Mouse (Mus musculus): ENCODE results near the gene Dqx1.

Gene Dqx1

GRCm38 (mm10) chr6:83057790-83058189, at the start of gene Dqx1:
Dqx1 (plus strand) TSS chr6:83057844.
- no peak for DNase-seq (ENCODE audit: extremely low spot score, low read depth, low spot score)

GRCm38 (mm10) chr6:83008659-83009058, 49.0 kb upstream of the Dqx1 start:
- no peak for DNase-seq (ENCODE audit: extremely low spot score, low read depth, low spot score)

- no peak for DNase-seq (ENCODE audit: extremely low spot score, low read depth, low spot score)
Observed at GRCm38 (mm10) chr6:83010010-83010409, 47.6 kb upstream of the Dqx1 start.

- no peak for DNase-seq (ENCODE audit: extremely low spot score, low read depth, low spot score)
Observed at GRCm38 (mm10) chr6:83011255-83011654, 46.4 kb upstream of the Dqx1 start.

GRCm38 (mm10) chr6:83011756-83012155, 45.9 kb upstream of the Dqx1 start:
- no peak for DNase-seq (ENCODE audit: extremely low spot score, low read depth, low spot score)

- DNase-seq (ENCODE audit: extremely low spot score, low read depth, low spot score): no peak
Observed at GRCm38 (mm10) chr6:83013444-83013843, 44.2 kb upstream of the Dqx1 start.

- DNase-seq (ENCODE audit: extremely low spot score, low read depth, low spot score): no peak
Observed at GRCm38 (mm10) chr6:83014482-83015466, 42.9 kb upstream of the Dqx1 start.

GRCm38 (mm10) chr6:83015749-83016148, 41.9 kb upstream of the Dqx1 start:
- no peak for DNase-seq (ENCODE audit: extremely low spot score, low read depth, low spot score)

- no peak for DNase-seq (ENCODE audit: extremely low spot score, low read depth, low spot score)
Observed at GRCm38 (mm10) chr6:83017190-83017589, 40.5 kb upstream of the Dqx1 start.

GRCm38 (mm10) chr6:83019044-83019443, 38.6 kb upstream of the Dqx1 start:
- DNase-seq (ENCODE audit: extremely low spot score, low read depth, low spot score): no peak

- no peak for DNase-seq (ENCODE audit: extremely low spot score, low read depth, low spot score)
Observed at GRCm38 (mm10) chr6:83020121-83020520, 37.5 kb upstream of the Dqx1 start.

GRCm38 (mm10) chr6:83020836-83021593, 36.6 kb upstream of the Dqx1 start:
- DNase-seq (ENCODE audit: extremely low spot score, low read depth, low spot score): no peak

GRCm38 (mm10) chr6:83023008-83023407, 34.6 kb upstream of the Dqx1 start:
- no peak for DNase-seq (ENCODE audit: extremely low spot score, low read depth, low spot score)

GRCm38 (mm10) chr6:83023786-83024185, 33.9 kb upstream of the Dqx1 start:
- no peak for DNase-seq (ENCODE audit: extremely low spot score, low read depth, low spot score)

GRCm38 (mm10) chr6:83024421-83024820, 33.2 kb upstream of the Dqx1 start:
- no peak for DNase-seq (ENCODE audit: extremely low spot score, low read depth, low spot score)

GRCm38 (mm10) chr6:83025221-83025620, 32.4 kb upstream of the Dqx1 start:
- no peak for DNase-seq (ENCODE audit: extremely low spot score, low read depth, low spot score)

GRCm38 (mm10) chr6:83027293-83027692, 30.4 kb upstream of the Dqx1 start:
- no peak for DNase-seq (ENCODE audit: extremely low spot score, low read depth, low spot score)

- DNase-seq (ENCODE audit: extremely low spot score, low read depth, low spot score): no peak
Observed at GRCm38 (mm10) chr6:83027706-83028105, 29.9 kb upstream of the Dqx1 start.

- DNase-seq (ENCODE audit: extremely low spot score, low read depth, low spot score): no peak
Observed at GRCm38 (mm10) chr6:83029777-83030176, 27.9 kb upstream of the Dqx1 start.

GRCm38 (mm10) chr6:83031111-83031510, 26.5 kb upstream of the Dqx1 start:
- DNase-seq (ENCODE audit: extremely low spot score, low read depth, low spot score): no peak

- no peak for DNase-seq (ENCODE audit: extremely low spot score, low read depth, low spot score)
Observed at GRCm38 (mm10) chr6:83031921-83032590, 25.6 kb upstream of the Dqx1 start.

Measured in hindlimb bud, embryonic 11.5 days (tissue).